Mouse (Mus musculus): Measurements from ENCODE around the gene Hpd. TPM values are rescaled to one million over a fixed set of nuclear protein-coding genes. Genes with fewer than 3 reads are reported as not detected.

Hpd gene
- polyA plus RNA-seq, 1 experiment: not detected

- Histone ChIP-seq H3K79me2 (ENCODE audit: control insufficient read depth, insufficient read depth) (peaks cover 12% of the 10 kb centered on the region), H3K36me3 (ENCODE audit: control insufficient read depth, insufficient read depth) (peaks cover 59% of the 10 kb centered on the region), H3ac (ENCODE audit: control insufficient read depth, insufficient read length, low read depth) (no peak overlapping the region), H3K27me3 (ENCODE audit: control insufficient read depth, insufficient read depth, insufficient read length) (no peaks in the 10 kb centered on the region), H3K79me3 (ENCODE audit: low read depth) (peaks cover 7% of the 10 kb centered on the region), H3K4me3 (ENCODE audit: insufficient read depth, poor library complexity, severe bottlenecking) (no peak overlapping the region)
- TF ChIP-seq MYOD1 (IDR thresholded peaks at IDR 0.05; ENCODE audit: control insufficient read depth, insufficient read length, low read depth): no peak
- TF ChIP-seq CTCF (IDR thresholded peaks at IDR 0.05; ENCODE audit: control insufficient read depth, insufficient read depth, insufficient read length): peak; percentile 56
Measured at GRCm38 (mm10) chr5:123155425-123155824, 27.1 kb downstream of the Hpd start.

DNA sequence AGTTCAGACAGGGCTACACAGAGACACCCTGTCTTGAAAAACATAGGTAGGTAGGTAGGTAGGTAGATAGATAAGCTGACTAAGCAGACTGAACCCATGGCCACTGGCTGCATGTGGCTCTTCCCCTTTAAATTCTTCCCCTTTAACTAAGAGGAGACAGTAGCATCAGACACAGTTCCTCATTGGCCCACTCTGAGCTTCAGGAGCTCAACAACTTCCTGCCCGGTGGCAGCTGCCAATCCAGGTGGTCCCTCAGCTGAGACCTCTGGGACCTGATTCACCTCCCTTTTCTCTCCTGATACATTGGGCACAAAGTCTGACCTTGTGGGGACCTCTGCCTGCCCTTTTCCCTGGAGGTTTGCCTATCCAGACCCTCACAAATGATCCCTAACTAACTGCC is 29.6 kb downstream of the Hpd start:
- no peak for TF ChIP-seq MYOD1 (IDR thresholded peaks at IDR 0.05; ENCODE audit: control insufficient read depth, insufficient read length, low read depth)
- TF ChIP-seq MYOG (IDR thresholded peaks at IDR 0.05; ENCODE audit: control insufficient read depth, extremely low read depth, insufficient read length): no peak
- no peak for TF ChIP-seq MAX (IDR thresholded peaks at IDR 0.05)
- TF ChIP-seq CTCF (IDR thresholded peaks at IDR 0.05; ENCODE audit: control insufficient read depth, insufficient read depth, insufficient read length): no peak
- no peak for TF ChIP-seq CEBPB (IDR thresholded peaks at IDR 0.05; ENCODE audit: low read depth)
- no peak for TF ChIP-seq USF1 (IDR thresholded peaks at IDR 0.05; ENCODE audit: low read depth)
- TF ChIP-seq FOSL1 (IDR thresholded peaks at IDR 0.05; ENCODE audit: insufficient read depth, low read length, poor library complexity, severe bottlenecking): no peak
- Histone ChIP-seq H3K27me3 (ENCODE audit: control insufficient read depth, insufficient read depth, insufficient read length) (no peaks in the 10 kb centered on the region), H3K4me3 (ENCODE audit: insufficient read depth, poor library complexity, severe bottlenecking) (no peak overlapping the region), H3K79me2 (ENCODE audit: control insufficient read depth, insufficient read depth) (peaks cover 35% of the 10 kb centered on the region), H3K79me3 (ENCODE audit: low read depth) (peaks cover 19% of the 10 kb centered on the region), H3ac (ENCODE audit: control insufficient read depth, insufficient read length, low read depth) (no peak overlapping the region), H3K36me3 (ENCODE audit: control insufficient read depth, insufficient read depth) (peaks cover 58% of the 10 kb centered on the region)

GRCm38 (mm10) chr5:123151707-123152362 is 30.7 kb downstream of the Hpd start:
- no peak overlapping the region for H3ac ChIP-seq (ENCODE audit: control insufficient read depth, insufficient read length, low read depth)
- peaks cover 19% of the 10 kb centered on the region for H3K79me3 ChIP-seq (ENCODE audit: low read depth)
- no peak for TF ChIP-seq FOSL1 (IDR thresholded peaks at IDR 0.05; ENCODE audit: insufficient read depth, low read length, poor library complexity, severe bottlenecking)
- TF ChIP-seq MYOG (IDR thresholded peaks at IDR 0.05; ENCODE audit: control insufficient read depth, extremely low read depth, insufficient read length): no peak
- TF ChIP-seq CTCF (IDR thresholded peaks at IDR 0.05; ENCODE audit: control insufficient read depth, insufficient read depth, insufficient read length): no peak
- no peak for TF ChIP-seq CEBPB (IDR thresholded peaks at IDR 0.05; ENCODE audit: low read depth)
- TF ChIP-seq MAX (IDR thresholded peaks at IDR 0.05): no peak
- no peak for TF ChIP-seq MYOD1 (IDR thresholded peaks at IDR 0.05; ENCODE audit: control insufficient read depth, insufficient read length, low read depth)
- no peak for TF ChIP-seq USF1 (IDR thresholded peaks at IDR 0.05; ENCODE audit: low read depth)
- peaks cover 58% of the 10 kb centered on the region for H3K36me3 ChIP-seq (ENCODE audit: control insufficient read depth, insufficient read depth)
- no peak overlapping the region for H3K4me3 ChIP-seq (ENCODE audit: insufficient read depth, poor library complexity, severe bottlenecking)
- no peaks in the 10 kb centered on the region for H3K27me3 ChIP-seq (ENCODE audit: control insufficient read depth, insufficient read depth, insufficient read length)
- peaks cover 36% of the 10 kb centered on the region for H3K79me2 ChIP-seq (ENCODE audit: control insufficient read depth, insufficient read depth)

DNA sequence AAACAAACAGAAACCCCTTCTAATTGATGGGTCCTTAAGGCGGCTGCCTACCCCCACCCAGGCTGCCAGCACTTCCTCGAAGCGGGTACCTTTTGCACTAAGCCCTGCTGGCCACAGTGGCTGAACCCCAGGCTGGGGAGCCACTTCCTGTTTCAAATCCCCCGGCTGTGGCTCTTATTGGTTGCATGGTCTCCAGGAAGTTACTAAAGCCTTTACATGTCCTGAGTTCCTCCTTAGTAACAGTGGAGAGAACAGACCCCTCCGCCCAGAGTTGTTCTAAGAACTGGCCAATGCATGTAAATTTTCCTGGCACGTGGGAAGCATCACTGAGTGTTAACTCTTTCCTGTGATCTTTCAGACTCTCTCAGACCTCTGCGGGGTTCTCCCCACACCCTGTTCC is 31.4 kb downstream of the Hpd start:
- Histone ChIP-seq H3ac (ENCODE audit: control insufficient read depth, insufficient read length, low read depth) (no peak overlapping the region), H3K27me3 (ENCODE audit: control insufficient read depth, insufficient read depth, insufficient read length) (no peaks in the 10 kb centered on the region), H3K79me2 (ENCODE audit: control insufficient read depth, insufficient read depth) (peaks cover 43% of the 10 kb centered on the region), H3K79me3 (ENCODE audit: low read depth) (peaks cover 19% of the 10 kb centered on the region), H3K36me3 (ENCODE audit: control insufficient read depth, insufficient read depth) (peaks cover 61% of the 10 kb centered on the region), H3K4me3 (ENCODE audit: insufficient read depth, poor library complexity, severe bottlenecking) (no peak overlapping the region)
- TF ChIP-seq USF1 (IDR thresholded peaks at IDR 0.05; ENCODE audit: low read depth) (no peak), MYOG (IDR thresholded peaks at IDR 0.05; ENCODE audit: control insufficient read depth, extremely low read depth, insufficient read length) (no peak), CTCF (IDR thresholded peaks at IDR 0.05; ENCODE audit: control insufficient read depth, insufficient read depth, insufficient read length) (no peak), FOSL1 (IDR thresholded peaks at IDR 0.05; ENCODE audit: insufficient read depth, low read length, poor library complexity, severe bottlenecking) (no peak), MAX (IDR thresholded peaks at IDR 0.05) (no peak), MYOD1 (IDR thresholded peaks at IDR 0.05; ENCODE audit: control insufficient read depth, insufficient read length, low read depth) (no peak), CEBPB (IDR thresholded peaks at IDR 0.05; ENCODE audit: low read depth) (no peak)

GRCm38 (mm10) chr5:123150641-123151040 is 31.9 kb downstream of the Hpd start:
- peaks cover 46% of the 10 kb centered on the region for H3K79me2 ChIP-seq (ENCODE audit: control insufficient read depth, insufficient read depth)
- peaks cover 19% of the 10 kb centered on the region for H3K79me3 ChIP-seq (ENCODE audit: low read depth)
- H3K27me3 ChIP-seq (ENCODE audit: control insufficient read depth, insufficient read depth, insufficient read length): no peaks in the 10 kb centered on the region
- H3K4me3 ChIP-seq (ENCODE audit: insufficient read depth, poor library complexity, severe bottlenecking): no peak overlapping the region
- no peak for TF ChIP-seq MYOG (IDR thresholded peaks at IDR 0.05; ENCODE audit: control insufficient read depth, extremely low read depth, insufficient read length)
- no peak for TF ChIP-seq MAX (IDR thresholded peaks at IDR 0.05)
- TF ChIP-seq MYOD1 (IDR thresholded peaks at IDR 0.05; ENCODE audit: control insufficient read depth, insufficient read length, low read depth): no peak
- no peak for TF ChIP-seq CTCF (IDR thresholded peaks at IDR 0.05; ENCODE audit: control insufficient read depth, insufficient read depth, insufficient read length)
- H3K36me3 ChIP-seq (ENCODE audit: control insufficient read depth, insufficient read depth): peaks cover 61% of the 10 kb centered on the region
- no peak overlapping the region for H3ac ChIP-seq (ENCODE audit: control insufficient read depth, insufficient read length, low read depth)
